Mouse (Mus musculus) ovary, postnatal 36 days (tissue): Measurements from ENCODE around the gene Cidec.

ENCODE experiments used
- DNase-seq: peaks from one replicate; pipeline ENCODE4 v3.0.0; 2022; ENCODE audit warnings: low spot score, mixed read lengths

The Cidec gene

DNA sequence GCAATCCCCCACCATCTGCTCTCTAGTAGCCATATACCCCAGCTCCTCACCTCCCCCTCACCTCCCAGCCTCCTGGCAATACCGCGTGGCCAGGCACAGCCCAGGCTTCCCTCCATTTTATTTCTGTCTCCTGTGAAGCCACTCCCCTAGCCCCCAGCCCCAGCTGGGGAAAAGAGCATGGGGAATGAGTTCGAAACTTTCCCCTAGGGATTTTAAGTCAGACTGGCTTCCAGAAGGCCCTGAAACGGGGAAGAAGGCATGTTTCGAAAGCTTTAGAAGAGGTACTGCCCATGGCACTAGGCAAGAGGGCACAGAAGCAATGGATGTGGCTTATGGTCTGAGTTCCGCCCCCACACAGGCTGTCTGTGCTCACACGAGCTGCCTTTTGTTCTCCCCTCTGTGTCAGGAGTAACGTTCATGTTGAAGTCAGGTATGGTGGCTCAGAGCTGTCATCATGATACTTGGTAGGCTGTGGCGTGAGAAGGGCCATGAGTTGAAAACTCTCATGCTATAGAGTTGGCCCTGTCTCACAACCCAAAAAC, at the start of gene Cidec:
Gene Cidec (minus strand): TSS at position 97 of the 542 bp plus-strand sequence.
- DNase-seq, result no peak

GRCm38 (mm10) chr6:113483729-113484128, 48.2 kb upstream of the Cidec start:
- peak; percentile 34 for DNase-seq

GRCm38 (mm10) chr6:113483100-113483615, 47.6 kb upstream of the Cidec start, which contains the start of gene Creld1:
TSS of gene Creld1 (plus strand) at chr6:113483297.
- DNase-seq, result peak; percentile 92

DNA sequence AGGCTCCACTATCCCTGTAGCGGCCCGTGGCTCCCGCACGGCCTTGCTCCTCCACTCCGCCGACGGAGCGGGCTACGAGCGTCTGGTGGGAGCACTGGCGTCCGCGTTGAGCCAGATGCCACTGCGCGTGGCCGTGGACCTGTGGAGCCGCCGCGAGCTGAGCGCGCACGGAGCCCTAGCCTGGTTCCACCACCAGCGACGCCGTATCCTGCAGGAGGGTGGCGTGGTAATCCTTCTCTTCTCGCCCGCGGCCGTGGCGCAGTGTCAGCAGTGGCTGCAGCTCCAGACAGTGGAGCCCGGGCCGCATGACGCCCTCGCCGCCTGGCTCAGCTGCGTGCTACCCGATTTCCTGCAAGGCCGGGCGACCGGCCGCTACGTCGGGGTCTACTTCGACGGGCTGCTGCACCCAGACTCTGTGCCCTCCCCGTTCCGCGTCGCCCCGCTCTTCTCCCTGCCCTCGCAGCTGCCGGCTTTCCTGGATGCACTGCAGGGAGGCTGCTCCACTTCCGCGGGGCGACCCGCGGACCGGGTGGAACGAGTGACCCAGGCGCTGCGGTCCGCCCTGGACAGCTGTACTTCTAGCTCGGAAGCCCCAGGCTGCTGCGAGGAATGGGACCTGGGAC, 47.0 kb upstream of the Cidec start:
- DNase-seq, result peak; percentile 46

DNA sequence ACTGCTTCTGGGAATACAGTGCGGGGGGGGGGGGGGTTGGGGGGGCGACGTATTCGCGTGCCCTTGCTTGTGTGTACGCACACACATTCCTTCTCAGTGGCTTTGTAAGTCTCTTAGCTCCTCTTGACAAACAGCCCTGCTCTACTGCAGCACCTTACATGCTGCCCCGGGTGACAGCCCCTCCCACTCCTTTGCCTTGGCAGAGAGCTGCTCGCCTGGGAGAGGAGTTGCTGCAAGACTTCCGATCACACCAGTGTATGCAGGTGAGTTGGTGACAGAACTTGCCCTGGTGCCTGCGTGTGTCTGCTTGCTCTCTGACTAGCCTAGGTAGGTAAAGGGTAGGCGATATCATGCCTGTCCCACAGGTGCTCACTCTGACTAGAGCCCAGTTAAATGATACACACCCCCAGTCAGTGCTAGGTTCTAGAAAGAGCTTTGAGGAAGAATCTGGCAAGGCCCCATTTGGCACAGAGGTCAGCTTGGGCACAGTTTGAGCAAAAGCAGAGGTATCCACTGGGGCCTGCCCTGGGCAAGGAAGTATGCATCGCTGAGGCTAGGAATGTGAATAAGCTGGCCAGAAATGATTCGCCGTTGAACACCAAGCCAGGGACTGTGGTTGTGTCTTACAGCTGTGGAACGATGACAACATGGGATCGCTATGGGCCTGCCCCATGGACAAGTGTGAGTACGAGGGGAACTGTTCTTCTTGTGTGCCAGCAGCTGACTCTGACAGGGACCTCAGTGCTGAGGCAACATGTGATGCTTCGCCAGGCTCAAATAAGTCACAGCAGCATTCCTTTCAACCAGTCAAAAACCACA, 45.2 kb upstream of the Cidec start:
- no peak for DNase-seq

- no peak for DNase-seq
Measured at GRCm38 (mm10) chr6:113478906-113479305, 43.3 kb upstream of the Cidec start.

DNA sequence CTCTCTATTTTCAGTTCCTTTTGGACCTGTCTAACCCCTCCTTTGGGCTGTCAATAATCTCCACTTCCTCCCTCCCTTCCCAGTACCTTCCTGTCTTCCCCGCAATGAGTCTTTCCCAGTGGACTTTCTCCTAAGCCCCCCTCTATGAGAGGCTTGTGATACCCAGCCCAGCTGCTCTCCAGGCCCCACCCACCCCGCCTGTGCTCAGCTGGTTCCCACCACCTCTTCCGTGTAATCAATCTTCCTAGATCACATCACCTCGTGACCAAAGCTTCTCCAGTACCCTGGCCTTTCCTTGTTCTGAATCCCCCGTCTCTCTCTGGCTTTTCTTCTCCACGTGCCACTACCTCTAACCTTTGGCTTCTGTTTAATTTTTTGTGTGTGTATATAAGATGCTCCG, 41.8 kb upstream of the Cidec start:
- DNase-seq, result no peak

GRCm38 (mm10) chr6:113473715-113474114, 38.2 kb upstream of the Cidec start:
- no peak for DNase-seq

- DNase-seq, result no peak
Measured at GRCm38 (mm10) chr6:113473246-113473645, 37.7 kb upstream of the Cidec start.

- peak; percentile 17 for DNase-seq
Measured at GRCm38 (mm10) chr6:113472061-113472460, 36.5 kb upstream of the Cidec start.

DNA sequence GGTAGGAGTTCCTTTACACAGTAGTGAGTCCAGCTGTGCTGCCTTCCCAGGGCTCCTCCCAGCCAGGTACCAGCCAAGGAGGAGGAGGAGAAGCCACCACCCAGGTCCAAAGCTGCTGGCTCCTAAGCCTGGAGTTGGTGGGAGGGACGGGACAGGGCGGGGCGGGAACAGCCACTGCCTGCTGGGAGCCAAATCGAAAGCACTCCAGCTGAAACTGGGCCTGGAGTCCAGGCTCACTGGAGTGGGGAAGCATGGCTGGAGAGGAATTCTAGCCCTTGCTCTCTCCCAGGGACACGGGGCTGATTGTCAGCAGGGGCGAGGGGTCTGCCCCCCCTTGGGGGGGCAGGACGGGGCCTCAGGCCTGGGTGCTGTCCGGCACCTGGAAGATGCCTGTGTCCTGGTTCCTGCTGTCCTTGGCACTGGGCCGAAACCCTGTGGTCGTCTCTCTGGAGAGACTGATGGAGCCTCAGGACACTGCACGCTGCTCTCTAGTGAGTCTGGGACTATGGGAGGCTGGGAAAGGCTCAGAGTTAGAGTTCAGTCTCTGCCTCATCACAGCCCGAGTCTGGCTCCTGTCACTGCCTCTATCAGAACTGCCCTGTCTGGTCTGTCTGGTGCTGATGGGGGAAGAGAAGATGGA, 35.9 kb upstream of the Cidec start, which contains the start of gene Il17rc:
Gene Il17rc (plus strand): TSS at position 131 of the 640 bp plus-strand sequence.
- DNase-seq, result peak; percentile 66

GRCm38 (mm10) chr6:113469432-113469831, 33.9 kb upstream of the Cidec start:
- peak; percentile 78 for DNase-seq

GRCm38 (mm10) chr6:113469021-113469420, 33.5 kb upstream of the Cidec start:
- DNase-seq, result peak; percentile 61

DNA sequence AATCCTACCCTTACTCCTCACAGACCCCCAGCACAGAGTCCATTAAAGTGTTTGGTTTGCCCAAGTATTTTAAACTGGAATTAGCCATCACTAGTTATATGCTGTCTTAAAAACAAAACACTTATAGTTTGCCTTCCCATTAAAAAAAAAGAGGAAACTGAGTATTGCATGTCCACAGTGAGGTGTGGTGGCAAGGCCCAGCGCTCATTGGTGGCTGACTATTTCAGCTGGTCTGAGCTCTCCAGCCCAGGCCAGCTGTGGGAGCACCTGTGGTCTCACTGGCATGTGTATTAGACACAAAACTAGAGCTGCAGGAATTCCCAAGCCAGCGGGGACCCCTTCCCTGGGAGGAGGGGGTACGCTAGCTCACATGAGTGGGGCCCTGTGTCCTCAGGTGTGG, 33.0 kb upstream of the Cidec start:
- no peak for DNase-seq

DNA sequence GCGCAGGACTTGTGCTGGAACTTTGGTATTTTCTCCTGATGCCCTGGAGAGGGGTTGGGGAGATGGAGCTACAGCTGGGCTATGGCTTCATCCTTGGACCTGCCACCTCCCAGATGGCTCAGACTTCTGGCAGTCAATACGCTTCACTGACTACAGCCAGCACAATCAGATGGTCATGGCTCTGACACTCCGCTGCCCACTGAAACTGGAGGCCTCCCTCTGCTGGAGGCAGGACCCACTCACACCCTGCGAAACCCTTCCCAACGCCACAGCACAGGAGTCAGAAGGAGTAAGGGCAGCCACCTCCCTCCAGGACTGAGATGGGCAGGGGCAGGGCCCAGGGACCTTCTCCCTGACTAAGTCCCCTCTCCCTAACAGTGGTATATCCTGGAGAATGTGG, 30.0 kb upstream of the Cidec start:
- no peak for DNase-seq

- no peak for DNase-seq
Measured at GRCm38 (mm10) chr6:113464040-113464439, 28.5 kb upstream of the Cidec start.

GRCm38 (mm10) chr6:113458635-113459034, 23.1 kb upstream of the Cidec start:
- no peak for DNase-seq

DNA sequence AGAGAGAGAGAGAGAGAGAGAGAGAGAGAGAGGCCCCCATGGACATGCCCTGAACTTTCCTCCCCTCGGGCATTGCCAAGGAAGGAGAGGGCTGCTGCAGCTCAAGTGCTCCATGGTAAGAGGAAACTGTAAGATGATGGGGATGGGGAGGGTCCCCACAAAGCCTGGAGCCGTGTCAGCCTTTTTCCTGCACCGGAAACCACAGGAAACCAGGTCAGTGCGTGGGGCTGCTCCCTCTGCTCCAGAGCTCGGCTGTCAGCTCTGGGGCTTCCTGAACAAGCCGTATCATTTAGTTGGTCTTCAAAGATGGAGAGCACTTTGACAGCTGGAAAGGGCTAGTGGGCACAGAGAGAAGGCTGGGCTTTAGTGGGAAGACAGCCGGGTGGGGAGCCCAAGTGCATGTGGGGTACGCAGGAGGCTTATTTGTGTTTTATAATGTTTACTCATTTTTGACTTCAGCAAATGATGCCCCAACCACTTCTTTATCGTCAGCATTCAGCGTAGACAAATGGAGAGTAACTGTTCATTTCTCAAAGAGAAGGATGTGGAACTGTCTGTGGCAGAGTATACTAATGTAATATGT, 22.5 kb upstream of the Cidec start, which contains the start of gene Il17re:
Gene Il17re (plus strand): TSS at position 533 of the 583 bp plus-strand sequence.
- DNase-seq, result no peak

DNA sequence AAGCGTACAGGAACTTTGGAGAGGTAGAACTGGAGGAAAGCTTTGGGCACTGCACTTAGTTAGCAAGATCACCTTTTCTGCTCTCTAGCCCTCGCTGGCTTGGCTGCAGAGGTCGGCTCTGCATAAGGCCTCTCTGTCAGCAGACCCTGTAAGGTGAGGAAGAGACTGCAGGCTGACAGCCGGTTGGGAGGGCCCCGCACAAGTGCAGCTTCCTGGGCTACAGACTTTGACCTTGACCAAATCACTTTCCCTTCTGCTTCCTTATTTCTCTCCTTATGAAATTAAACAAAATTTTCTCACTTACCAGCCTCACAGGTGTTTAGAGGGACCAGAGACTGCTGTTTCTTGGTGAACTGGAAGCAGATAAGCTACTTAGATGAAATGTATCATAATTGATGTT, 19.4 kb upstream of the Cidec start:
- no peak for DNase-seq

- DNase-seq, result no peak
Measured at GRCm38 (mm10) chr6:113451839-113452238, 16.3 kb upstream of the Cidec start.

GRCm38 (mm10) chr6:113447639-113448038, 12.1 kb upstream of the Cidec start:
- no peak for DNase-seq
